Mouse (Mus musculus) gastrocnemius, adult 18-20 months (tissue): ENCODE measurements around the gene Gm49661. TPM values are rescaled to one million over a fixed set of nuclear protein-coding genes. Genes with fewer than 3 reads are reported as not detected.

Source experiments
- DNase-seq: peaks from one replicate; pipeline ENCODE4 v3.0.0; 2021; ENCODE audit warnings: low spot score
- total RNA-seq, 2 experiments: library from RNA; stranded (reverse); gene quantifications; 2 replicates each; pipeline ENCODE4 v1.2.3; 2021

The Gm49661 gene
- total RNA-seq, 2 experiments from 2014 or later: not detected

GRCm38 (mm10) chr8:84967532-84968304 is 1.5 kb downstream of the Gm49661 start:
- DNase-seq: no peak

DNA sequence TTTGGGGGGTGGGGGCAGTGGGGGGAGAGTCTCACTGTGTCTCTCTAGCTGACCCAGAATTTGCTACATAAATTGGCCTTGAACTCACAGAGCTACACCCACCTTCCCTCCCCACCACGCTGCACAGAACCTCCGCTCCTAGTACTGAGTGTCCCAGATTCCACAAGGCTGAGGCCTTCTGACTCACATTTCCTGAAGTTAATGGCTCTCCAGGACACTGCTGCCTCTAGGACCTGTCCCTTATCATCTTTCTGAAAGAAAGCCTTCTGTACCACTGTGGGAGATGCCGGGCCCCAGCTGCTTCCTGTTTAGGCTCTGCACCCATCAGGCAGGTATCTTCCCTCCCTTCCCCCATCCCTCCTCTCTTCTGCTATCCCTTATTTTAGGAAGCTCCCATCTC is 2.6 kb downstream of the Gm49661 start:
- DNase-seq: no peak

GRCm38 (mm10) chr8:84965731-84966291 is 3.4 kb downstream of the Gm49661 start:
- DNase-seq: peak; percentile 94

- no peak for DNase-seq
Observed at GRCm38 (mm10) chr8:84963952-84964351, 5.3 kb downstream of the Gm49661 start.

DNA sequence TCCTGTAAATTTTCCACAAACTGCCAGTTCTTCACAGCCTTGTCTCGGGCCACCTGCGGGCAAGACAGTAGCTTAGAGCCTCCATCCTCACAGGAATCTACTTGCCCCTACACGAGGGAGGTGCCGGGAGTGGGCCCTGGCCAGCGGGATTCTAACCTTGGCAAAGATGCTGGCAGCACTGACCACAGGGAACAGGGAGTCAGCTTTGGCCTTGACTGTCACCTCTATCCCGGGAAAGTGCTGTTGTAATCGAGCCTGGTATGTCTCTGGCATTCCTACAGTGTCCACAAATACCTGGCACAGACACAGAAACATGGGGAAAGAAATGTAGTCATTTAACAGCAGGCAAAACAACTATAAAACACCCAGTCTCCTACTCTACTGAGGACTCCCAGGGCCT is 9.4 kb downstream of the Gm49661 start:
- DNase-seq: no peak

DNA sequence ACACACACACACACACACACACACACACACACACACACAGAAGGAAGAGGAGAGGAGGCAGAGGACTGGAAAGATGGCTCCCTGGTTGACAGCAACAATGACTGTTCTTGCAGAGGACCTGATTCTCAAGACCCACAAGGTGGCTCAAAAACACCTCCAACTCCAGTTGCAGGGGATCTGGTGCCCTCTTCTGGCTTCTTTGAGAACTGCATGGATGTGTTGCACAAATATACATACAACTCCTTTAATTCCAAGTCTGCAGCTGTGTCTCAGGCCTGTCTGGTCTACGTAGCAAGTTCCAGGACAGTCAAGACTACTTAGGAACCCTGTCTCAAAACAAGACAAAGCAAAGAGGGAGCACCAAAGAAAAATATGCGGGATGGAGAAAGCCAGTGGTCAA is 12.5 kb downstream of the Gm49661 start:
- peak; percentile 61 for DNase-seq

GRCm38 (mm10) chr8:84952612-84953255 is 16.5 kb downstream of the Gm49661 start:
- DNase-seq: peak; percentile 47

- DNase-seq: no peak
Observed at GRCm38 (mm10) chr8:84949753-84950152, 19.5 kb downstream of the Gm49661 start.

- no peak for DNase-seq
Observed at GRCm38 (mm10) chr8:84947241-84947545, 22.0 kb downstream of the Gm49661 start.

DNA sequence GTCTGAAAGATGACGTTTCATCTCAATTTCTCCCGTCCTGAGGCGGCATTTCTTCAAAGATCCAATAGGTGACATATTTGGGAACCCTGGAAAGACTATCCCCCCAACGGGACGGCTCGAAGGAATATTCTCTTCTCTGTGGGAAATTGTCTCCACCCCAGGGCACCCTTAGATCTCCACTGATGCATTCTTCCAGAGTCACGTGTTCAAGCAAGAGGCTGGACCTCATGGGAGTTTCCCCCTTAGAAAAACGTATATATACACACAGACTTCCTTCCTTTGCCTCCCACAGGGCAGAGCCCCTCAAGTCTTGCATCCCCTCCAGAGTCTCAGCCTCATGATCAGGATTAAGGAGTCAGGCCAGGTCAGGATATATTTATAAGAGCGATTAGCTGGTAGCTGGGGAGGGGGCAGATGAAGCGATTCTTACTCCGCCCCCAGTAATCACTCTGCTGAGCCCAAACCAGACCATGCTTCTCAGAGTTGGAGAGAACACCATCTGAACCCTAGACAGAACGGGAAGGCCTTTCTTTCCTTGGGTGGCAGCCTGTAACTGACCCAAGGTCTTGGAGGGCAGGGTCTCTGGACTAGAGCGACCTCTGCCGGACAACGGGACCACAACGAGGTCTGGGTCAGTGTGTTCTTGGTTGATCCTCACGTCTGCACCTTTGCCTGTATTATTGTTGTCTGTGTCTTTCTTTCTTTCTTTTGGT is 22.5 kb downstream of the Gm49661 start, which contains the start of gene Rtbdn:
Rtbdn (plus strand) TSS at position 464 of the 713 bp plus-strand sequence.
- DNase-seq: no peak

GRCm38 (mm10) chr8:84945633-84946527 is 23.4 kb downstream of the Gm49661 start:
- no peak for DNase-seq

DNA sequence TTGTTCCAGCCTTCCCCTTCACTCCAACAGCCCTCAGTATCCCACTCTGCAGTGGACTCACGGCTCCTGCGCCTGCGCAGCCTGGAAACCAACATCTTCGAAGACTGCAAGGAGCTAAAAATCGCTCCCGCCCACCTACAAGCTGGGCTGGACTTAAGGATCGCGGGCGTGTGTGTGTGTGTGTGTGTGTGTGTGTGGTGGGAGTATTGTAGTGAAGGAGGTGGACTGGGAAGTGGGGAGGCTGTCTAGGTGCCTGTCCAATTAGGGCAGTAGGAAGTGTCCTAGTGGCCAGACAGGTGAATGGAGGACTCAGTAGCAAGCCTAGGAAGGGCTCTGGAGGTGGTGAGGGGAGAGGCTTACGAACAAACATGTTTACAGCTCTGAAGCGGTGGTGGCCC is 24.0 kb downstream of the Gm49661 start:
- no peak for DNase-seq

DNA sequence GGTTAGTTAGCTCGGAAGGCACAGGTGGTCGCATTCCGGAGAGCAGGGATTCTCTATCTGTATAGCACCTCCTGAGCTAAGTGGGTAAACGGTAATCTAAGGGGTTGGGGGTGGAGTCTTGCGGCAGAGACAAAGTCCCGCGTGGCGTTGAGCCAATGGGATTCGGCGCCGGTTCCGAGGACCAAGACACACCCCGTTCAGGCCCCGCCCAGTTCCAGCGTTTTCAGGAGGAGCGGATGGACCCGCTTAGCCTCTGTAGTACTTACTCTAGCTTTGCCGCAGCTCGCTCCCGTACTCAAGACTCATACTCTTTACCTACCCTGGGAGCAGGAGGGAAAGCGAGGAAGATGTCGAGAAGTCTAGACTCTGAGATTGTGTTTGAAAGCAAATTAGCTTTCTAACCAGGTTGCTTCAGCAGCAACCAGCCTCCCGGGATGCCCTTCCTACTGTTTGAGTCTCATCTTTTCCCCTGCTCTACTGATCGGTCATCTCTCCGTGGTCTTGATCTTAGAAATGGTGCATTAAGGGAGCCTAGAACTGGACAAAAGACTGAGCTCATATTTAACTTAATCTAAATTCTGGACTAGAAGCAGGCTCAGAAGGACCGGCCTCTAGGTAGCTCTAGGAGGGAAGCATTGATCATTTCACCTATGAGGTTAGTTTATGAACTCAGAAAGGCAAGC is 24.6 kb downstream of the Gm49661 start:
- no peak for DNase-seq

DNA sequence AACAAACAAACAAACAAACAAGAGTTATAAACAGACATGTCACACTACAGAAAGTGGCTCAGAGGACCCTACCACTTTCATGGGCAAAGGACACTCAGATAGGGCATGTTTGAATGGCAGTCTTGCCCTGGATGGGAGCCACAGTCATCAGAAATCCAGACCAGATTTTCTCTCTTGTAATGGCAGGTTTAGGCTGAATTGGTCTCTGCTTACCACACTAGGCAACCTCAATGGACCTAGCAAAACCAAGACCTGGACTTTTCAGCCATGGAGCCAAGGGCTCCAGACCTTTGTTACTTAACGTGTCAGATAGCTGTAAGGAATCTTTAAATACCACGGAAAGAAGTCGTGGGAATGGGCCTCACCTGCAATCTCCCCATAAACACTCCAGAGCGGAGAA is 25.5 kb downstream of the Gm49661 start:
- no peak for DNase-seq

DNA sequence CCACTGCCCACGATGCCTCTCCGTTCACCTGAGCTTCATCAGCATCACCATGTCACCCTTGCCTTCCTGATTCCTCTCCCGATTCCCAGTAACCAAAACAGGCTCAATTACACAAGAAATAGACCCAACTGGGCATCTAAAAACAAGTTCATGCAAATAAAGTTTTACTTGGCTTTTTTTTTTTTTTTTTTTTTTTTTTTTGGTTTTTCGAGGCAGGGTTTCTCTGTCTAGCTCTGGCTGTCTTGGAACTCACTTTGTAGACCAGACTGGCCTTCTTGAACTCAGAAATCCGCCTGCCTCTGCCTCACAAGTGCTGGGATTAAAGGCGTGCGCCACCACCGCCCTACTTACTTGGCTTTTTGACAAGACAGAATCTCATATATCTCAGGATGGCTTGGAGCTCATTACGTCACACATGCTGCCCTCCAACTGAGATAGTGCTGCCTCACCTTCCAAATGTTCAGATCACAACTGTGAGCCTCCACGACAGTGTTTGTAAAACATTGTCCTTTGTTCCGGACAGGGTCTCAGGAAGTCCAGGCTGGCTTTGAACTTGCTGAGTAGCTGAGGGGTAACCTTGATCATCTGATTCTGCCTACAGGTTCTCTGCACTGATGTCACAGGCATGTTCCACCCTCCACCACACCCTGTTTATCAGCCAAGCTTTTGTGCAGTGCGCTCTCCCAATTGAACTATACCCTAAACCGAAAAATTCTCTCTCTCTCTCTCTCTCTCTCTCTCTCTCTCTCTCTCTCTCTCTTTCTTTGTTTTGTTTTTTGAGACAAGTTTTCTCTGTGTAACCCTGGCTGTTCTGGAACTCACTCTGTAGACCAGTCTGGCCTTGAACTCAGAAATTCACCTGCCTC is 31.4 kb downstream of the Gm49661 start:
- no peak for DNase-seq

DNA sequence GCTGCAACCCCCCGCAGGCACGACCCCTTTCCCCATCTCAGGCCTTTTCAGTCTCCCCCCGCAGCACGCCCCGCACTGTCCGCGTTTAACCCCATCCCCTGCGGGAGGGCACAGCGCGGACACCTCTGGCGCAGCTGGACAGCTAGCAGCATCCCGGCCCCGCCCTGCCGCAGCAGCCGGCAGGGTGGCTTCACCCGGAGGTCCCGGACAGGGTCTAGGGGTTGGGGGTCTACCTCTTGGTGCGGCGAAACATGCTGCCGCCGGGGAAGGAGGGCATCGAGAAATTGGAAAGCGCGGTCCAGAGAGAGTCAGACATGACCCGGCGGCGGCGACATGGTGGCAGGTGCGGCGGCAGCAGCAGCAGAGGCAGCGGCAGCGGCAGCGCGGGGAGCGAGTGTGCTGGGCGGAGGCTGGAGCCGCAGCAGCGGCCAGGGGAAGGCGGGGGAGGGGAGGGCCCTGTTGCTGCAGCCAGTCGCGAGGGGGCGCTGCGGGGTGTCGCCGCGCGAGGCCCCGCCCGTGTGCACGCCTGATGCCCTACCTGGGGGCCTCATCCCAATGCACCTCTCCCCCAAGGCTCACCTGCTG is 32.2 kb downstream of the Gm49661 start, which contains the start of gene Mast1:
Mast1 (minus strand) TSS at position 398 of the 585 bp plus-strand sequence.
- peak; percentile 22 for DNase-seq

- DNase-seq: no peak
Observed at GRCm38 (mm10) chr8:84936041-84936961, 32.9 kb downstream of the Gm49661 start.

- DNase-seq: no peak
Observed at GRCm38 (mm10) chr8:84935489-84935888, 33.7 kb downstream of the Gm49661 start.
